Mouse (Mus musculus) liver, postnatal 0 days (tissue): ENCODE measurements at regions not wholly inside any gene's neighbourhood (a gene's known extent, or its start where the extent isn't known, plus 50 kb on each side); places are given as distances from the start of the nearest gene placed in this dataset.

Source experiments
- ATAC-seq: fragments of 200-750 bp; cut with Nextera tagmentation; 2 replicates; pipeline ENCODE4 v1.8.0; 2017; ENCODE audit warnings: mild to moderate bottlenecking, moderate library complexity
- DNase-seq: peaks from one replicate; pipeline ENCODE4 v3.0.0-alpha.2; 2016
- H3K27ac ChIP-seq: fragments of 300-500 bp; sonication (generic); 2 replicates; pipeline ENCODE4 v1.5.1; 2014; ENCODE audit warnings: antibody characterized with exemption, moderate library complexity, mild to moderate bottlenecking, low read depth
- H3K27me3 ChIP-seq: fragments of 300-500 bp; sonication (generic); 2 replicates; pipeline ENCODE4 v1.6.1; 2014; ENCODE audit warnings: low read length, control low read depth, mixed read lengths; ENCODE audit not compliant: insufficient read depth
- H3K36me3 ChIP-seq: fragments of 300-500 bp; sonication (generic); replicated peaks from 2 replicates; pipeline ENCODE4 v1.6.1; 2014; ENCODE audit warnings: mild to moderate bottlenecking, control low read depth, low read length, moderate library complexity, mixed read lengths; ENCODE audit not compliant: insufficient read depth
- H3K4me1 ChIP-seq: fragments of 300-500 bp; sonication (generic); 2 replicates; pipeline ENCODE4 v1.6.1; 2014; ENCODE audit warnings: antibody characterized with exemption, mild to moderate bottlenecking, control low read depth; ENCODE audit not compliant: insufficient read depth
- H3K4me2 ChIP-seq: fragments of 300-500 bp; sonication (generic); 2 replicates; pipeline ENCODE4 v1.6.1; 2014; ENCODE audit warnings: low read depth, mild to moderate bottlenecking, low read length, moderate library complexity, mixed read lengths
- H3K4me3 ChIP-seq: fragments of 300-500 bp; sonication (generic); 2 replicates; pipeline ENCODE4 v1.5.1; 2014; ENCODE audit warnings: low read depth, low read length
- H3K9ac ChIP-seq: fragments of 300-500 bp; sonication (generic); replicated peaks from 2 replicates; pipeline ENCODE4 v1.6.1; 2014; ENCODE audit warnings: mild to moderate bottlenecking, moderate library complexity
- H3K9me3 ChIP-seq: fragments of 300-500 bp; sonication (generic); 2 replicates; pipeline ENCODE4 v1.6.1; 2016; ENCODE audit warnings: mild to moderate bottlenecking, control low read depth, low read length, mixed read lengths
- CTCF ChIP-seq: sonication (generic); IDR thresholded peaks from 2 replicates; pipeline ENCODE4 v1.5.1; 2016; ENCODE audit warnings: antibody characterized with exemption, low read depth
- EP300 ChIP-seq: IDR thresholded peaks from 2 replicates; pipeline ENCODE4 v1.6.1; 2016; ENCODE audit warnings: antibody characterized with exemption, low read depth, mild to moderate bottlenecking
- WGBS: fragments of 180-500 bp; shearing (Covaris S2); extraction: QIAGEN DNeasy Blood & Tissue Kit; methylation state at CpG from one replicate; pipeline ENCODE4 v1.1.7; 2014; ENCODE audit not compliant: insufficient replicate concordance; 5-methylcytosine and 5-hydroxymethylcytosine counted together

DNA sequence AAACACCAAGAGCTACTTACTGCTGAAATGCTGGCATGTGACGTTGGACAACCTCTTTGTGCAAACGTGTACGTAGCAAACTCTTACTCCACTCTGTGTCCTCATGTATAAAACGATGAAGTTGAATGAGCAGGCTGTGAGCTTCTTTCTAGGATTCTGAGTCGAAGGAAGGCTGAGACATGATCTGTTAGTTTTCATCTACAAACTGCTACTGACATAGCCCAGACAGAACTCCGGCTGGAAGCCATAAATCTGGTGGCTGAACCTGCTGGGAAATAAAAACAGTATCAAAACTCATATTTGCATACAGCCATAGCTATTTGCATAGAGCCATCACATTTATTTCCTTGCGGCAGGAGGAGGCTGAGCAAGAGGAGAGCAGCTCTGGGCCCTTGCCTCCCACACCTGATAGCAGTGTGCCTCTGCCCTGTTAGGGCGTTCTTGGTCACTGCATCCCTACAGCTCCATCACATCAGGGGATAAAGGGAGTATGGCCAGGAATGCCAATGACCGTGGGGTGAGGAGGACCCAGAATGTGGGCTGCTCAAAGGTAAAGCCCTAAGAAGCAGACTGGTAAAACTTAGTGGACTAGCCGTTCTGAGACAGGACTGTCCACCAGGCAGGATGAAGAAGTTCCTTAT is 206.8 kb upstream of the Ppp2r3a start:
- H3K9me3 ChIP-seq: no peaks in the 10 kb centered on the region
- H3K27ac ChIP-seq: no peak overlapping the region
- no peak for ATAC-seq
- no peaks in the 10 kb centered on the region for H3K27me3 ChIP-seq
- H3K9ac ChIP-seq: no peak overlapping the region
- no peaks in the 10 kb centered on the region for H3K4me1 ChIP-seq
- TF ChIP-seq CTCF (no peak), EP300 (no peak)
- no peaks in the 10 kb centered on the region for H3K36me3 ChIP-seq
- no peak overlapping the region for H3K4me2 ChIP-seq
- DNase-seq: no peak
- 78% methylated on average over 10 of the region's 10 CpGs for WGBS
- no peak overlapping the region for H3K4me3 ChIP-seq

DNA sequence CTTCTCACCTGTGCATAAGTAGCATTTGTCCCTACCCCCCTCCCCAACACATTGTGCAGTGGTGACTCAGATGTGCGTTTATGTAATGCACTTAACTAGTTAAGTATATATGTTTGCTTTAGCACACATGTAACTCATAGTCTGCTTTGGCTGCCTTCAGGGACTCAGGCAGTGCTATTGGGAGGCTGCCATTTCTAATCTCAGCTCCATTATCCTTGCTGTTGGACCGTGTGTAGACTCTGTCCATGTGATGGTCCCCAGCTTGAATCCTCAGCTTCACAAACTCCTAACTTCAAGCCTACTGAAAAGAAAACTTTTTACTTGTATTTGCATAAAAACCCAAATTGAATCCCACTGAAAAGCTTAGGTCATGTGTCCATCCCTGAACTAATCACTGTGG is 194.7 kb upstream of the Ppp2r3a start:
- Histone ChIP-seq H3K9me3 (no peaks in the 10 kb centered on the region), H3K9ac (no peak overlapping the region), H3K4me3 (no peak overlapping the region), H3K4me1 (no peaks in the 10 kb centered on the region), H3K36me3 (no peaks in the 10 kb centered on the region), H3K27ac (no peak overlapping the region), H3K27me3 (no peaks in the 10 kb centered on the region), H3K4me2 (no peak overlapping the region)
- no peak for TF ChIP-seq CTCF
- no peak for TF ChIP-seq EP300
- DNase-seq: no peak
- ATAC-seq: no peak
- WGBS: 66% methylated on average over 2 of the region's 2 CpGs

DNA sequence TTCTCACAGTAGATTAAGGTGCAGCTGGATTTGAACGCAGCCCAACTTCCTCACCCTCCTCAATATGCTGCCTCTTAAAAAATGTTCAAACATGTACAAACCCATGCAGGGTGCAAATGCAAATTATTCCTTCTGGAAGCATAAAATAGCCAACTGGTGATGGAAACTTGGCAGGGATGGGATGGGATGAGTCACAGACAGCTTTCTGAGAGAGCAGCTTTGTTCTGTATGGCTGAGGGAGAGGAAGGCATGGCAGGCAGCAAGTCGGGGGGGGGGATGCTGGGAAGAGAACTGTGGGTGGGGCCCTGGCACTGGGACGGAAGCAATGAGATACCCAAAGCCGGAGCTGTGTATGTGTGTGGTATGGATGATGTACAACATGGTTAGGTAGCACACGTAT is 194.2 kb upstream of the Ppp2r3a start:
- ATAC-seq: no peak
- no peak overlapping the region for H3K27ac ChIP-seq
- no peak for TF ChIP-seq CTCF
- no peak for TF ChIP-seq EP300

DNA sequence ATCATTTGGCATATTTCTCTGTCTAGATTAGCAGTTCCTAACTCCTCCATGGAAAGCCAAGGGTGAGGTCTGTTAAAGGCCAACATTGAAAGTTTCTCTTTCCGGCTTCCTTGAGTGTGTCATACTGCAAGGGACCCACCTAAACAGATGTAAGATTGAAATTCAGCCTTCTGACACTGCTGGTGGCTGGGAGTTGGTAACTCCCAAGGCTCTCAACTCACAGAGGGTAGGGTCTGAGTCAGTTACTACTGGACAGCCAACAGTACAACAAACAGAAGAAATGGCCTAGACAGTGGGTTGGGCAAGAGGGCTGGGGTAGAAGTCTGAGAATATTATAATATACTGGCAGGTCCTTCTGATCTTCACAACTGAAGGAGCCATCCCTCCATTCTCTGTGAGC is 193.7 kb upstream of the Ppp2r3a start:
- H3K27ac ChIP-seq: no peak overlapping the region
- H3K4me2 ChIP-seq: no peak overlapping the region
- 85% methylated on average over 1 of the region's 1 CpGs for WGBS
- H3K36me3 ChIP-seq: no peaks in the 10 kb centered on the region
- H3K9me3 ChIP-seq: no peaks in the 10 kb centered on the region
- no peak for DNase-seq
- H3K27me3 ChIP-seq: no peaks in the 10 kb centered on the region
- no peaks in the 10 kb centered on the region for H3K4me1 ChIP-seq
- H3K4me3 ChIP-seq: no peak overlapping the region
- no peak for ATAC-seq
- H3K9ac ChIP-seq: no peak overlapping the region
- TF ChIP-seq EP300 (no peak), CTCF (no peak)

More for the DNA sequence above, 194.2 kb upstream of the Ppp2r3a start:
- 77% methylated on average over 5 of the region's 5 CpGs for WGBS
- H3K4me2 ChIP-seq: no peak overlapping the region
- no peaks in the 10 kb centered on the region for H3K27me3 ChIP-seq
- H3K9ac ChIP-seq: no peak overlapping the region
- no peak overlapping the region for H3K4me3 ChIP-seq
- no peak for DNase-seq
- no peaks in the 10 kb centered on the region for H3K36me3 ChIP-seq
- no peaks in the 10 kb centered on the region for H3K9me3 ChIP-seq
- no peaks in the 10 kb centered on the region for H3K4me1 ChIP-seq

DNA sequence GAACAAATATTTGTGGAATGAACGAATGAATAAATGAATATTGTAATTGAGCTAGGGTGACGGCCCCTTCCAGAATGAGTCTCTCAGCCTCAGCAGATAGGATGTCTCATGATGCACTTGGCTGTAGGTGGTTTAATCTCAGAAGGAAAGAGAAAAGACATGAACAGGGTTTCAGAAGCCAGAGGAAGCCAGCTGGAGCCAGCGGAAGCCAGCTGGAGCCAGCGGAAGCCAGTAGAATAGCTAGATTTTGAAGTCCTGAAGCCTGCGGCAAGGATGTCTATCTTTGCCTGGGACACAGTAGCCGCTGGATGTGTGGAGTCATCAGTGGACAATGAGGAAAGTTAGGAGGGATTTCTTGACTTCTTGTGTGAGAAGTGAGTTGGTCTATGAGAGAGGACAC is 188.3 kb upstream of the Ppp2r3a start:
- DNase-seq (no peak), ATAC-seq (no peak)
- H3K4me2 ChIP-seq: no peak overlapping the region
- H3K9ac ChIP-seq: no peak overlapping the region
- H3K36me3 ChIP-seq: no peaks in the 10 kb centered on the region
- no peaks in the 10 kb centered on the region for H3K27me3 ChIP-seq
- 74% methylated on average over 6 of the region's 6 CpGs for WGBS
- no peaks in the 10 kb centered on the region for H3K9me3 ChIP-seq
- H3K27ac ChIP-seq: no peak overlapping the region
- no peaks in the 10 kb centered on the region for H3K4me1 ChIP-seq
- H3K4me3 ChIP-seq: no peak overlapping the region
- TF ChIP-seq EP300 (no peak), CTCF (no peak)

DNA sequence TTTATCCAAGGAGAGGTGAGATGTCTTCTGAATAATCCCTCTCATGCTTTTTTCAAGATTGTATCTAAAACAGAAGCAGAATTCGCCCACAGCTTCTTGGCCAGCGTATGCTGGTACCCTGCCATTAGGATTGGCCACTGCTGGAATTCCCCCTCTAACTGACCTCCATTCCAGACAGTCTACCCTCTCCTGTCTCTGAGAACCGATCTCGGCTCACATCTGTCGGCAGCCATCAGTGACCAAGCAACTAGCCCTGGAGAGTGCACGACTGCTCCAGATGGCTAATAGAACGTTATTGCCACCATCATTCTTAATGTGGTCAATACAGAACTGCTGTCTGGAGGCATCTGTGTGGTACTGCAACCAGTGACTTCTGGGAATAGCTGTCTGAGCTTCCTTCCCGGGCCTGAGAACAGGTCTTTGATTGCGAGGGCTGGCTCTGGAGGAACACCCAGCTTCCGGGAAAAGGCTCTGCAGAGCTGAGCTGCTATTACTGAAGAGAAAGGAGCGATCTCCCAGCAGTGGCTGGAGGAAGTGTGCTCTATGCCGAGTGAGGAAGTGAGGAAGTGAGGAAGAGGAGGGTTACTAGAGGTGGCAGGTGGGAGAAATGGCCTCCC is 187.1 kb upstream of the Ppp2r3a start:
- Histone ChIP-seq H3K4me2 (no peak overlapping the region), H3K4me1 (no peaks in the 10 kb centered on the region), H3K4me3 (no peak overlapping the region), H3K9me3 (no peaks in the 10 kb centered on the region), H3K27ac (no peak overlapping the region), H3K27me3 (no peaks in the 10 kb centered on the region), H3K9ac (no peak overlapping the region), H3K36me3 (no peaks in the 10 kb centered on the region)
- ATAC-seq (no peak), DNase-seq (no peak)
- 45% methylated on average over 12 of the region's 12 CpGs for WGBS
- TF ChIP-seq EP300 (no peak), CTCF (no peak)
